Mouse (Mus musculus): ENCODE data around the gene Alkal2. TPM values are rescaled to one million over a fixed set of nuclear protein-coding genes. Genes with fewer than 3 reads are reported as not detected.

Alkal2 gene
- total and polyA plus RNA-seq, 2 experiments from 2014 or later = 2.1 to 3.0 TPM

DNA sequence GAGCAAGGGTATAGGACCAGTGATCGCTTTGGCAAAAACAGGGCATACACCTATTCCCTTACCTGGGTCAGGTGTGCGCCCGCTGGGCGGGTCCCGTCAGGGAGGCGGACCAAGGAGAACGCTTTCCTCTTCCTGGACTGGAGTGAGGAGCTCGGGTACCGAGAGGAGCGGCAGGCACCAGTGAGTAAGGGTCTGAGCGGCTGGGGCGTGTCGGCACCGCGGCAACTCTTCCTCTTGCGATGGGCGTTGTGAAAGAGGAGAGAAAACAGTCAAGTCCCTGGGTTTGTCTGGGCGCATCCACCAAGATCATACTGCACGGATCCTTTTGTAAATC, 27.9 kb downstream of the Alkal2 start:
- Histone ChIP-seq H3K36me3 (ENCODE audit: insufficient read depth) (no peaks in the 10 kb centered on the region), H3K9ac (peak overlapping the region; percentile 82), H3K27me3 (ENCODE audit: insufficient read depth, low read length) (no peaks in the 10 kb centered on the region), H3K4me1 (ENCODE audit: insufficient read depth) (peaks cover 18% of the 10 kb centered on the region), H3K4me3 (ENCODE audit: low read depth, low read length) (peak overlapping the region; percentile 87), H3K27ac (ENCODE audit: low read depth, low read length) (no peak overlapping the region; the same call in 1 of the 2 replicates), H3K4me2 (ENCODE audit: low read depth) (peak overlapping the region; percentile 82), H3K9me3 (ENCODE audit: low read length) (no peaks in the 10 kb centered on the region)
- TF ChIP-seq CTCF (IDR thresholded peaks at IDR 0.05; ENCODE audit: low read depth) = no peak
- ATAC-seq = peak; percentile 44
- under 1% methylated on average over 19 of the region's 19 CpGs for WGBS
- no peak for DNase-seq

DNA sequence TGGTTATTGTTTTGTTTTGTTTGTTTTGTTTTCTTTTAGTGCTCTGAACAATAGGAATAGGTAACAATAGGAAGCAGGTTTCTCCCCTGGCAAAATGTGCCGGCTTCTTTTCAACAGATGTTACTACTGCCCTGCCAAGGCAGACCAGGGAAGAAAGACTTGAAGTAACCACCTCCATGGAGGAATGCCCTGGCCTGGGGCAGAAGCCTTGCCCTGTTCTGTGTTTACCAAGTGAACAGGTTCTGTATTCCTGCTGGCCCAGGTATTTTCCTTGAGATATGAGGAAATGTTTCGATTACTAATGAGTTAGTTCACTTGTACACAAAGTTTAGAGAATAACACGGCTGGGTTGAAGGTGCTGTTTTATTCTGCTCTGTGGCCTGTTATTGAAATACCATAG, 28.7 kb downstream of the Alkal2 start:
- ATAC-seq (no peak), DNase-seq (no peak)
- 56% methylated on average over 3 of the region's 3 CpGs for WGBS
- H3K4me3 ChIP-seq (ENCODE audit: low read depth, low read length) = peak overlapping the region; percentile 87
- no peak for TF ChIP-seq CTCF (IDR thresholded peaks at IDR 0.05; ENCODE audit: low read depth)
- H3K36me3 ChIP-seq (ENCODE audit: insufficient read depth) = no peaks in the 10 kb centered on the region
- H3K9ac ChIP-seq = peak overlapping the region; percentile 82; the same call in 1 of the 2 replicates
- H3K9me3 ChIP-seq (ENCODE audit: low read length) = no peaks in the 10 kb centered on the region
- H3K27me3 ChIP-seq (ENCODE audit: insufficient read depth, low read length) = no peaks in the 10 kb centered on the region
- H3K4me2 ChIP-seq (ENCODE audit: low read depth) = peak overlapping the region; percentile 82
- no peak overlapping the region for H3K27ac ChIP-seq (ENCODE audit: low read depth, low read length)
- H3K4me1 ChIP-seq (ENCODE audit: insufficient read depth) = peaks cover 18% of the 10 kb centered on the region

DNA sequence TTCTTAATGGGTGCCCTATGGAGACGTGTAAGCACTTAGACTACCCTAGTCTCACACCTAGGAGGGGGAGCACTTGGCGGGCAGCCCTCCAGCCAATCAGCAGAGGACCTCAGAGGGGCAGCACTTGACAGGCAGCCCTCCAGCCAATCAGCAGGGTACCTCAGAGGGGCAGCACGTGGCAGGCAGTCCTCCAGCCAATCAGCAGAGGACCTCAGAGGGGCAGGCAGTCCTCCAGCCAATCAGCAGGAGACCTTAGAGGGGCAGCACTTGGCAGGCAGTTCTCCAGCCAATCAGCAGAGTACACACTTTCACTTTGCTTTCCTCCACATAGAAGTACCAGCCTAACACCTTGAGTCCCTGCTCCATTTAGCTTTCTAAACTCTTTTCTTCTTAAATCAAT, 38.3 kb downstream of the Alkal2 start:
- Histone ChIP-seq H3K4me3 (ENCODE audit: low read depth, low read length) (no peak overlapping the region), H3K27me3 (ENCODE audit: insufficient read depth, low read length) (no peaks in the 10 kb centered on the region), H3K9ac (no peak overlapping the region), H3K36me3 (ENCODE audit: insufficient read depth) (peaks cover 10% of the 10 kb centered on the region; the same call in 1 of the 2 replicates), H3K4me1 (ENCODE audit: insufficient read depth) (no peaks in the 10 kb centered on the region), H3K4me2 (ENCODE audit: low read depth) (no peak overlapping the region), H3K27ac (ENCODE audit: low read depth, low read length) (no peak overlapping the region), H3K9me3 (ENCODE audit: low read length) (no peaks in the 10 kb centered on the region)
- DNase-seq = no peak
- no peak for ATAC-seq
- 77% methylated on average over 3 of the region's 3 CpGs for WGBS
- no peak for TF ChIP-seq CTCF (IDR thresholded peaks at IDR 0.05; ENCODE audit: low read depth)

DNA sequence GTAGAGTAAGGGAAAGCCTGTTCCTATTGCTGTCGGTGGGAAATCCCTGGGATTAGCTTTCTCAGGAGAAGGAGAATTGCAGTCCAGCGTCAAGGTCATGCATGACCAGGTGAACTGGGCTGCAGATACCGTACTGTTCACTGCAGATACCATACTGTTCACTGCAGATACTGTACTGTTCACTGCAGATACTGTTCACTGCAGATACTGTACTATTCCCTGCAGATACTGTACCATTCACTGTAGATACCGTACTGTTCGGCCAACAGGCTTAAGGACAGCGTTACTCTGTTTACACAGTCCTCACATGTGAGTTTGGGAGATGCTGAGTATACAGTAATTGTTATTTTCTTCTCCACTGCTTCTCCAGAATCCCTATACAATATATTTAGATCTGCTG, 44.1 kb downstream of the Alkal2 start:
- no peak for TF ChIP-seq CTCF (IDR thresholded peaks at IDR 0.05; ENCODE audit: low read depth)
- ATAC-seq (no peak), DNase-seq (no peak)
- H3K36me3 ChIP-seq (ENCODE audit: insufficient read depth) = peaks cover 10% of the 10 kb centered on the region; the same call in 1 of the 2 replicates
- H3K4me3 ChIP-seq (ENCODE audit: low read depth, low read length) = no peak overlapping the region
- H3K4me1 ChIP-seq (ENCODE audit: insufficient read depth) = no peaks in the 10 kb centered on the region
- H3K9ac ChIP-seq = no peak overlapping the region
- no peaks in the 10 kb centered on the region for H3K27me3 ChIP-seq (ENCODE audit: insufficient read depth, low read length)
- H3K4me2 ChIP-seq (ENCODE audit: low read depth) = no peak overlapping the region
- WGBS = 90% methylated on average over 6 of the region's 6 CpGs
- H3K9me3 ChIP-seq (ENCODE audit: low read length) = no peaks in the 10 kb centered on the region
- H3K27ac ChIP-seq (ENCODE audit: low read depth, low read length) = no peak overlapping the region

DNA sequence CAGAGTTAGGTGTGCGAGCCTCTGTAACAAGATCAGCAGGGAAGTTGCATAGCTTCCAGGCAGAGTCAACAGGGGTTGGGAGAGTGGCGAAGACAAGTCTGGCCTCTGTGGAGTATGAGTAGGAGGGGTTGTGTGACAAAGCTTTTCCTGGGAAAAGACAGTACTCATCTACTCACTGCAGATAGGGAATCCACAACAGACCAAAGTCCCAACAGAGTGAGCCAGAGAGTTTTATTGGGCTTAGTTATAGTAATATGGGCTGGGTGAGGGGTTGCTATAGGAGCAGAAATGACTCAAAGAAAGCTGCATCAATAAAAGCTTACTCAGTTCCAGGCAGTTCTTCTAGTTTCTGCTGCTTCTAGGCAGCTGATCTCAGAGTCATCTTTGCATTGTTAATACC, 49.2 kb downstream of the Alkal2 start:
- no peak overlapping the region for H3K9ac ChIP-seq
- no peak overlapping the region for H3K4me2 ChIP-seq (ENCODE audit: low read depth)
- DNase-seq (no peak), ATAC-seq (no peak)
- TF ChIP-seq CTCF (IDR thresholded peaks at IDR 0.05; ENCODE audit: low read depth) = no peak
- no peaks in the 10 kb centered on the region for H3K9me3 ChIP-seq (ENCODE audit: low read length)
- no peak overlapping the region for H3K27ac ChIP-seq (ENCODE audit: low read depth, low read length)
- H3K4me3 ChIP-seq (ENCODE audit: low read depth, low read length) = no peak overlapping the region
- no peaks in the 10 kb centered on the region for H3K4me1 ChIP-seq (ENCODE audit: insufficient read depth)
- no peaks in the 10 kb centered on the region for H3K36me3 ChIP-seq (ENCODE audit: insufficient read depth)
- no peaks in the 10 kb centered on the region for H3K27me3 ChIP-seq (ENCODE audit: insufficient read depth, low read length)
- 83% methylated on average over 2 of the region's 2 CpGs for WGBS

DNA sequence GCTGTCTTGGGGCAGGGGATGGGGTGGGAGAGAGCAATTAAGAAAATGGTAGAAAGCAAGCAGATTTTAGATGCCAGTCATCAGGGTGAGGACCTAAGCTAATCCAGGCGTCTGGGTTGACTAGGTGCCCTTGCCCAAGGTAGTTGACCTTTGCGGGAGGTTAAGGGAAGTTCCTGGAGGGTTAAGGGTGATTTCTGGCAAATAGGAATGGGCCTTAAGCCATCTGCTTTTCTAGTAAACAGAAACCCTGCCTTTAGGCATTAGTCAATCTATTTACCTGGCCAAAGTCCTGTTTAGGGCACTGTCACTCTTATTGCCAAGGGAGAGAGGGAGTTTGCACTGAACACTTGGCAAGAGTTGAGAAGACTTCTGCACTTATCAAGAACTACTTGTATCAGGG, 52.8 kb downstream of the Alkal2 start:
- WGBS = 85% methylated on average over 2 of the region's 2 CpGs
- Histone ChIP-seq H3K4me2 (ENCODE audit: low read depth) (no peak overlapping the region), H3K9ac (no peak overlapping the region), H3K4me3 (ENCODE audit: low read depth, low read length) (no peak overlapping the region), H3K27ac (ENCODE audit: low read depth, low read length) (no peak overlapping the region), H3K4me1 (ENCODE audit: insufficient read depth) (no peaks in the 10 kb centered on the region), H3K9me3 (ENCODE audit: low read length) (no peaks in the 10 kb centered on the region), H3K27me3 (ENCODE audit: insufficient read depth, low read length) (no peaks in the 10 kb centered on the region), H3K36me3 (ENCODE audit: insufficient read depth) (peaks cover 11% of the 10 kb centered on the region)
- no peak for TF ChIP-seq CTCF (IDR thresholded peaks at IDR 0.05; ENCODE audit: low read depth)
- DNase-seq (no peak), ATAC-seq (no peak)

Other genes starting within 250 kb of the Alkal2 start
- gene Acp1, start 27.3 kb downstream of the Alkal2 start, total RNA-seq (2014; rRNA removed) = 49.6 and 61.9 TPM in 2 replicates
- 130 and 141 TPM in 2 replicates for gene Acp1, start 27.3 kb downstream of the Alkal2 start, polyA plus RNA-seq (2015; fragmentation: Nextera tagmentation; extraction: Ambion mirVana)
- gene Sh3yl1, start 27.3 kb downstream of the Alkal2 start, total RNA-seq (2014; rRNA removed) = 25.1 and 25.5 TPM in 2 replicates
- 48.8 and 54.3 TPM in 2 replicates for gene Sh3yl1, start 27.3 kb downstream of the Alkal2 start, polyA plus RNA-seq (2015; fragmentation: Nextera tagmentation; extraction: Ambion mirVana)
- gene Fam110c, start 189.5 kb downstream of the Alkal2 start, total RNA-seq (2014; rRNA removed) = 0.10 and 0.38 TPM in 2 replicates
- gene Fam110c, start 189.5 kb downstream of the Alkal2 start, polyA plus RNA-seq (2015; fragmentation: Nextera tagmentation; extraction: Ambion mirVana) = 0.19 TPM in 1 of 2 replicates, not detected in the other